Mouse (Mus musculus) midbrain, embryonic 11.5 days (tissue): ENCODE data around the gene Bsn. TPM values are rescaled to one million over a fixed set of nuclear protein-coding genes. Genes with fewer than 3 reads are reported as not detected.

Experiments
- ATAC-seq: fragments of 200-750 bp; cut with Nextera tagmentation; 2 replicates; pipeline ENCODE4 v1.8.0; 2017; ENCODE audit warnings: moderate TSS enrichment, moderate library complexity; ENCODE audit not compliant: low FRiP score
- DNase-seq: peaks from one replicate; pipeline ENCODE4 v3.0.0; 2015; ENCODE audit warnings: low spot score; ENCODE audit errors: missing footprints
- H3K27ac ChIP-seq: fragments of 300-500 bp; sonication (generic); 2 replicates; pipeline ENCODE4 v1.5.1; 2014; ENCODE audit warnings: low read depth, low read length
- H3K27me3 ChIP-seq: fragments of 300-500 bp; sonication (generic); 2 replicates; pipeline ENCODE4 v1.6.1; 2014; ENCODE audit warnings: mild to moderate bottlenecking, low read length, moderate library complexity, mixed read lengths; ENCODE audit not compliant: control insufficient read depth, insufficient read depth
- H3K36me3 ChIP-seq: fragments of 300-500 bp; sonication (generic); 2 replicates; pipeline ENCODE4 v1.6.1; 2014; ENCODE audit warnings: mild to moderate bottlenecking, low read length, moderate library complexity, mixed read lengths; ENCODE audit not compliant: control insufficient read depth, insufficient read depth
- H3K4me1 ChIP-seq: fragments of 300-500 bp; sonication (generic); 2 replicates; pipeline ENCODE4 v1.6.1; 2014; ENCODE audit warnings: low read length; ENCODE audit not compliant: control insufficient read depth, insufficient read depth
- H3K4me2 ChIP-seq: fragments of 300-500 bp; sonication (generic); 2 replicates; pipeline ENCODE4 v1.6.1; 2014; ENCODE audit warnings: mild to moderate bottlenecking, moderate library complexity
- H3K4me3 ChIP-seq: fragments of 300-500 bp; sonication (generic); 2 replicates; pipeline ENCODE4 v1.5.1; 2014; ENCODE audit warnings: low read depth, low read length
- H3K9ac ChIP-seq: fragments of 300-500 bp; sonication (generic); 2 replicates; pipeline ENCODE4 v1.6.1; 2014; ENCODE audit warnings: low read length
- H3K9me3 ChIP-seq: fragments of 300-500 bp; sonication (generic); 2 replicates; pipeline ENCODE4 v1.6.1; 2016; ENCODE audit warnings: low read length; ENCODE audit not compliant: control insufficient read depth
- WGBS: fragments of 180-500 bp; shearing (Covaris S2); extraction: QIAGEN DNeasy Blood & Tissue Kit; methylation state at CpG from one replicate; pipeline ENCODE4 v1.1.7; 2014; 5-methylcytosine and 5-hydroxymethylcytosine counted together
- polyA plus RNA-seq: library from polyadenylated mRNA; unstranded; fragments of >200 nt; fragmentation: Nextera tagmentation; extraction: Ambion mirVana; gene quantifications from 2 replicates; pipeline ENCODE4 v1.2.1, GENCODE M21; 2014

The Bsn gene
- polyA plus RNA-seq, 1 experiment from 2014 or later = 2.4 TPM

- H3K36me3 ChIP-seq = peaks cover 12% of the 10 kb centered on the region; the same call in 1 of the 2 replicates
- ATAC-seq (no peak), DNase-seq (peak; percentile 77)
- no peak overlapping the region for H3K4me2 ChIP-seq
- no peak overlapping the region for H3K27ac ChIP-seq
- H3K9me3 ChIP-seq = no peaks in the 10 kb centered on the region
- H3K27me3 ChIP-seq = no peaks in the 10 kb centered on the region
- H3K4me1 ChIP-seq = peaks cover 8% of the 10 kb centered on the region
- H3K4me3 ChIP-seq = no peak overlapping the region
- no peak overlapping the region for H3K9ac ChIP-seq
- WGBS = 92% methylated on average over 22 of the region's 22 CpGs
Measured at GRCm38 (mm10) chr9:108054331-108055040, 135.7 kb downstream of the Bsn start.

DNA sequence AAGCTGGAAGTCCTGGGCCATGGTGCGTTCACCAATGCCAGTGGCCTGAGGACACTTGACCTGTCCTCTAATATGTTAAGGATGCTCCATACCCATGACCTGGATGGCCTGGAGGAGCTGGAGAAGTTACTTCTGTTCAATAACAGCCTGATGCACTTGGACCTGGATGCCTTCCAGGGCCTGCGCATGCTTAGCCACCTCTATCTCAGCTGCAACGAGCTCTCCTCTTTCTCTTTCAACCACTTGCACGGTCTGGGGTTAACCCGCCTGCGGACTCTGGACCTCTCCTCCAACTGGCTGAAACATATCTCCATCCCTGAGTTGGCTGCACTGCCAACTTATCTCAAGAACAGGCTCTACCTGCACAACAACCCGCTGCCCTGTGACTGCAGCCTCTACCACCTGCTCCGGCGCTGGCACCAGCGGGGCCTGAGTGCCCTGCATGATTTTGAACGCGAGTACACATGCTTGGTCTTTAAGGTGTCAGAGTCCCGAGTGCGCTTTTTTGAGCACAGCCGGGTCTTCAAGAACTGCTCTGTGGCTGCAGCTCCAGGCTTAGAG, 136.4 kb downstream of the Bsn start:
- Histone ChIP-seq H3K36me3 (peaks cover 8% of the 10 kb centered on the region; the same call in 1 of the 2 replicates), H3K4me2 (no peak overlapping the region), H3K9me3 (no peaks in the 10 kb centered on the region), H3K4me3 (no peak overlapping the region), H3K4me1 (peaks cover 9% of the 10 kb centered on the region), H3K27me3 (no peaks in the 10 kb centered on the region), H3K27ac (no peak overlapping the region), H3K9ac (no peak overlapping the region)
- ATAC-seq (no peak), DNase-seq (no peak)
- WGBS = 94% methylated on average over 15 of the region's 15 CpGs

- peak; percentile 33; the same call in 1 of the 2 replicates for ATAC-seq
- H3K9ac ChIP-seq = no peak within 1 kb of the TSS
- H3K36me3 ChIP-seq = peaks cover 8% of the 10 kb centered on the region; the same call in 1 of the 2 replicates
- no peak within 1 kb of the TSS for H3K4me3 ChIP-seq
- H3K27ac ChIP-seq = no peak within 1 kb of the TSS
- 56% methylated on average over 20 of the region's 20 CpGs for WGBS
- no peaks in the 10 kb centered on the region for H3K9me3 ChIP-seq
- H3K4me2 ChIP-seq = peak within 1 kb of the TSS; percentile 34; the same call in 1 of the 2 replicates
- H3K4me1 ChIP-seq = peaks cover 14% of the 10 kb centered on the region
- H3K27me3 ChIP-seq = no peaks in the 10 kb centered on the region
- peak; percentile 99 for DNase-seq
Measured at GRCm38 (mm10) chr9:108052885-108053664, 137.1 kb downstream of the Bsn start, which contains the start of gene Amigo3. Gene Amigo3, plus strand, starts transcription at chr9:108053159.

DNA sequence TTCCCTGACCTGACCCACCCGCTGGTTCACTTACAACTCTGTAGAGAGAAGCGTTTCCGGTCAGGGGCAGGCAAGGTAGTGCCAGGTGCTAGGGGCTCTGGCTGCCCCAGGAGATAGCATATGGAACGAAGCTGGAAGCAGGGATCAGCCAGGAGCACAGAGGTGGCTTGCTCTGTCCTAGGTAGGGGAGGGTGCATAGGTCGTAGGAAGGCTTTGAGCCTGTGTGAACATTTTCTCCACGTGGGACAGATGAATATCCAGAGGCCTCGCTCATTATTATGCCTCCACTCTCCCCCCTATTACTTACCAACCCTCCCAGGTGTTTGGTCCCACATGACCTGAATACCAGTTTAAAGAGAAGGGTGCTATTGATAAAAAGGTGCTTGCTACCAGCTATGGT, 137.8 kb downstream of the Bsn start:
- Histone ChIP-seq H3K9ac (no peak overlapping the region), H3K4me1 (peaks cover 17% of the 10 kb centered on the region), H3K27me3 (no peaks in the 10 kb centered on the region), H3K9me3 (no peaks in the 10 kb centered on the region), H3K27ac (no peak overlapping the region), H3K36me3 (peaks cover 8% of the 10 kb centered on the region; the same call in 1 of the 2 replicates), H3K4me2 (no peak overlapping the region), H3K4me3 (no peak overlapping the region)
- DNase-seq (no peak), ATAC-seq (no peak)
- WGBS = 70% methylated on average over 7 of the region's 7 CpGs

DNA sequence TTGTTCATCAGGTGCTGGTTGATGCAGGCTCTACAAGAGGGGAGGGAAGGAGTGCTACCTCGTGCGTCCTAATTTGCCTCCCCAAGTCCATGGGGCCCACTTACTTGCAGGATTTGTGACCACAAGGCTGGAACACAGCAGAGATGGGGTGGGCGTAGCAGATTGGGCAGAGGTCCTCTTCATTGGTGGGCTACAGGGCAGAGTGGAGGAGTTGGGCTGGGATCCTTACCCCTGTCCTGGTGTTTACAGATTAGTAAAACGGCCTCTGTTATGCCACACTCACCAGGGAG, 138.3 kb downstream of the Bsn start:
- Histone ChIP-seq H3K4me1 (peaks cover 17% of the 10 kb centered on the region), H3K4me2 (no peak overlapping the region), H3K27ac (no peak overlapping the region), H3K9ac (no peak overlapping the region), H3K9me3 (no peaks in the 10 kb centered on the region), H3K27me3 (no peaks in the 10 kb centered on the region), H3K4me3 (no peak overlapping the region), H3K36me3 (peaks cover 8% of the 10 kb centered on the region; the same call in 1 of the 2 replicates)
- no peak for ATAC-seq
- 83% methylated on average over 4 of the region's 4 CpGs for WGBS
- DNase-seq = no peak

GRCm38 (mm10) chr9:108051184-108051930, 138.8 kb downstream of the Bsn start:
- Histone ChIP-seq H3K9ac (no peak overlapping the region), H3K4me2 (no peak overlapping the region), H3K9me3 (no peaks in the 10 kb centered on the region), H3K4me3 (no peak overlapping the region), H3K27me3 (no peaks in the 10 kb centered on the region), H3K36me3 (peaks cover 8% of the 10 kb centered on the region; the same call in 1 of the 2 replicates), H3K4me1 (peaks cover 17% of the 10 kb centered on the region), H3K27ac (no peak overlapping the region)
- WGBS = 92% methylated on average over 15 of the region's 15 CpGs
- DNase-seq (no peak), ATAC-seq (no peak)

DNA sequence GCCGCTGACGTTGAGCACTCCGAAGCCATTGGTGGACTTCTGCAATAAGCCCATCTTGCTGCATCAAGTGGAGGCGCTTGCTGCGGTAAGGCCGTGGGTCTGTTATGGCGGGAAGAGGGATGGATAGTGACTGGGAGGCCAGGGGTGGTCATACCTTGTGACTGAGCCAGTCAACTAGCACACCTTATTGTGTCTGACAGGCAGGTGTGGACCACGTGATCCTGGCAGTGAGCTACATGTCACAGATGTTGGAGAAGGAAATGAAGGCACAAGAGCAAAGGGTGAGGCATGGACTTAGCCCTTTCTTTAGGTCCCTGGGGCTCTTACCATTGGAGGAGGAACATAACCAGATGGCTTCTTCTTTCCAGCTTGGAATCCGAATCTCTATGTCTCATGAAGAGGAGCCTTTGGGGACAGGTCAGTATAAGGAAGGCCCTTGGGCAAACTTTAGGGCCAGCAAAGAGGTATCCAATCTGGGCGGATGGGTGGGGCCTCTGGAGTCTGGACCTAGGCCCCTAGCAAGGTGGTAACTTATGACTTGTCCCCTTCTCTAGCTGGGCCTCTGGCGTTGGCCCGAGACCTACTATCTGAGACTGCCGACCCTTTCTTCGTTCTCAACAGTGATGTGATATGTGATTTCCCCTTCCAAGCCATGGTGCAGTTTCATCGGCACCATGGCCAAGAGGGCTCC, 140.5 kb downstream of the Bsn start:
- Histone ChIP-seq H3K4me3 (peak overlapping the region; percentile 76), H3K27me3 (no peaks in the 10 kb centered on the region), H3K9me3 (no peaks in the 10 kb centered on the region), H3K36me3 (peaks cover 16% of the 10 kb centered on the region), H3K27ac (0 out of 2 replicates have a peak overlapping the region, but pooled peaks have one; percentile 14), H3K4me1 (peaks cover 17% of the 10 kb centered on the region), H3K4me2 (peak overlapping the region; percentile 87), H3K9ac (peak overlapping the region; percentile 75)
- ATAC-seq (no peak), DNase-seq (no peak)
- WGBS = 42% methylated on average over 15 of the region's 15 CpGs

DNA sequence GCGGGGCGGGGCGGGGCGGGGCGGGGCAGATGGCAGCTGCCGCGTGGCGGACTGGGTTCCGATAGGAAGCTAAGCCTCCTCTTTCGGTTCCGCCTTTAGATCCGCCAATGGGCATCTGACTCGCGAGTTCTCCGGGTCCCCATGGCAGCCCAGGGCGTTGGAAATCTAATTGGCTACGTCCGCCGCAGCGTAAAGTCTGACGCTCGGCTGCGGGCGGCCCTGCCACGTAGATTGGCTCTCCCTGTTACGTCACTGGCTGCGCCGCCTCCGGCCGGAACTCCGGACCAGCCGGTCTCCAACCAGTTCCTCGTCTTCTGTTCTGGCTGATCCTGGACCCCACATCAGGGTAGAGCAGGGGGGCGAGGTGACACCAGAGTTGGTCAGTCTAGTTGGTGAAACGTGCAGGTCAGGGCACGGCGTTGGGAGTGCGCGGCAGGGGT, 141.1 kb downstream of the Bsn start, which contains the start of gene Gmppb:
TSS of gene Gmppb (plus strand) at position 227 of the 440 bp plus-strand sequence.
- peak; percentile 99 for DNase-seq
- Histone ChIP-seq H3K4me3 (peak within 1 kb of the TSS; percentile 76), H3K36me3 (peaks cover 14% of the 10 kb centered on the region), H3K4me1 (peaks cover 17% of the 10 kb centered on the region), H3K9ac (peak within 1 kb of the TSS; percentile 75), H3K27me3 (no peaks in the 10 kb centered on the region), H3K27ac (peak within 1 kb of the TSS; percentile 48), H3K9me3 (no peaks in the 10 kb centered on the region), H3K4me2 (peak within 1 kb of the TSS; percentile 87)
- peak; percentile 96 for ATAC-seq
- WGBS = under 1% methylated on average over 39 of the region's 39 CpGs
